Mouse (Mus musculus): ENCODE measurements around the gene B4galt3.

DNA sequence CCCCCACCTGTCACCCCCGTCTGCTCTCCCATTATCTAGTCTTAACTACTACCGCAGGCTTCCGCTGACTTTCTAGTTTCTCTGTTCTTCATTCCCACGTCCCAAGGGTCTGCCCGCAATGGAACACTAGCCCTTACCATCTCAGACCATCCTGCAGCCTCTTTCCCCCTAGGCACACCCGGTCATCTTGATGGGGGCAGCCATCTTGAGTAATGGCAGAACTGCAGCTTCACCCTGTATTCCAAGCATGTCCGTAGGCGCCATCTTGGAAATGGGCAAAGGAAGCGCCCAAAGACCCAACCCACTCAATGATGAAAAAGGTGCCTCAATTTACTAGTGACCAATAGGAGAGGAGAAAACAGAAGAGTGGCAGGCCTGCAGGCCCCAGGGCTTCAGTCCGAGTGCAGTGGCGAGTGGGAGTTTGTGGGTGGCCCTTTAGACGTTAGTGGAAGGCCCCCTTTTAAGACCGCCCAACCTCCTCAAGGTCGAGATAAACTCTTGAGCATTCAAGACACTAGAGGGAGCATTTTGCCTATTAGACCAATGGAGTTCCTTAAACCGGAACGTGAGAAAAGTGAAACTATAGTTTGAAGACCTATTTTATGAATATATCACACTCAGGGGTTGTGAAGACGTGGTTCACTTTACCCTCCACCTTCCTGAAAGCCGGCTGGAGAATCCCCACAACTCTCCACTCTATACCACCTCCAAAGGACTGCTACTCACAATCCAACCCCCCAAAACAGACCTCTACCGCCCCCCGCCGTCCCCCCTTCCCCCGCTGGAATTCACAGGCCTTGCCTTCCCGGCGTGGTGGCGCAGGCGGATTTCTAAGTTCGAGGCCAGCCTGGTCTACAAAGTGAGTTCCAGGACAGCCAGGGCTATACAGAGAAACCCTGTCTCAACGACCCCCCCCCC, 47.6 kb upstream of the B4galt3 start, which contains the start of gene Tomm40l:
- TF ChIP-seq CTCF (IDR thresholded peaks at IDR 0.05), result peak; percentile 82
- TF ChIP-seq EP300 (IDR thresholded peaks at IDR 0.05), result no peak
